Mouse (Mus musculus) erythroblast, embryonic 14.5 days (primary cell): ENCODE measurements around the gene Grhl3.

Experiments used
- GATA1 ChIP-seq: IDR thresholded peaks from 2 replicates; pipeline ENCODE4 v1.6.1; 2012; ENCODE audit warnings: low read length, inconsistent platforms, mixed read lengths
- TAL1 ChIP-seq: IDR thresholded peaks from 3 replicates; pipeline ENCODE4 v1.6.1; 2012; ENCODE audit warnings: low read length, inconsistent platforms, mixed read lengths

GRCm38 (mm10) chr4:135507547-135508350, 65.7 kb downstream of the Grhl3 start:
- TF ChIP-seq TAL1 (no peak), GATA1 (no peak; the same call in 1 of the 2 replicates)
